Comparison of ENCODE assay signal across 8 mouse cellular contexts in the genomic region with DNA sequence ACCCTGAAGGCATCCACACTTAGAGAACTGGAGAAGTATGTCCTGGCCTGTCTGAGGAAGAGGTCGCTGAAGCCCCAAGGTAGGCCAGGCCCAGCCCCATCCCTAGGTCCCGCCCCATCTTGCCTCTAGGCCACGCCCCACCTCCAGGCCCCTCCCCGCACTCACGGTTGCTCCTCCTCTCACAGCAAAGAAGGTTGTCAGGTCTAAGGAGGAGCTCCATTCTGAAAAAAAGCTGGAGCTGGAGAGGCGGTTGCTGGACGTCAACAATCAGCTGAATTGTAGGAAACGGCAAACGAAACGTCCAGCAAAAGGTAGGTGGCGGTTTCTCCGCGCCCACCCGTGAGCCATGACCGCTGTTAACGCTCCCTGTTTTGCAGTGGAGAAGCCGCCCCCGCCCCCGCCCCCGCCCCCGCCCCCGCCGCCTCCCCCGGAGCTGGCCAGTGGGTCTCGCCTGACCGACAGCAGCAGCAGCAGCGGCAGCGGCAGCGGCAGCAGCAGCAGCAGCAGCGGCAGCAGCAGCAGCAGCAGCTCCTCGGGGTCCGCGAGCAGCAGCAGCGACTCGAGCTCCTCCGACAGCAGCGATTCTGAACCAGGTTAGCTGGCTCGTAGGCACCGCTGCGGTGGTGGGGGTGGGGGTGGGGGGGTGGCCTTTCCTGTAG. TPM values are rescaled to one million over a fixed set of nuclear protein-coding genes. Genes with fewer than 3 reads are reported as not detected.
DNase-seq lines count a peak whose midpoint lies in the region; ATAC-seq lines count a peak whose summit lies in the region.

No protein-coding gene starts in this region.

- no peaks in the 10 kb centered on the region for H3K9me3 ChIP-seq in heart, embryonic 13.5 days
- no peaks in the 10 kb centered on the region for H3K9me3 ChIP-seq in liver, embryonic 12.5 days (replicated peaks)
- no peaks in the 10 kb centered on the region for H3K9me3 ChIP-seq in stomach, embryonic 15.5 days

- DNase-seq in CD4-positive, CD25-positive, alpha-beta regulatory T cell, adult 2 months (ENCODE audit: low read depth, low spot score) = peak; percentile 94
- peak; percentile 19 for DNase-seq in fat pad, adult 2 months (ENCODE audit: extremely low read depth, low read depth, low spot score)
- peak; percentile 94 for DNase-seq in kidney, postnatal 10 days
- peak; percentile 88 to 89 for DNase-seq in natural killer cell, adult 2 months (ENCODE audit: low spot score in 2 of 2)

- peak overlapping the region; percentile 75 for H3K4me2 ChIP-seq in heart, embryonic 13.5 days
- peak overlapping the region; percentile 91 for H3K4me2 ChIP-seq in liver, embryonic 12.5 days
- H3K4me2 ChIP-seq in stomach, embryonic 15.5 days = peak overlapping the region; percentile 57

- 0 out of 2 replicates have a peak, but pooled peaks cover 3% of the 10 kb centered on the region for H3K36me3 ChIP-seq in heart, embryonic 13.5 days
- H3K36me3 ChIP-seq in liver, embryonic 12.5 days = no peaks in the 10 kb centered on the region
- H3K36me3 ChIP-seq in stomach, embryonic 15.5 days = no peaks in the 10 kb centered on the region

- under 1% methylated on average over 40 of the region's 40 CpGs for WGBS in heart, embryonic 13.5 days
- WGBS in liver, embryonic 12.5 days (ENCODE audit: insufficient replicate concordance) = 0% methylated on average over 26 of the region's 40 CpGs
- 0% methylated on average over 38 of the region's 40 CpGs for WGBS in stomach, embryonic 15.5 days

- peak overlapping the region; percentile 67 for H3K4me3 ChIP-seq in brown adipose tissue, adult 24 weeks (ENCODE audit: insufficient read depth, low read depth, low read length)
- peak overlapping the region; percentile 66 for H3K4me3 ChIP-seq in heart, embryonic 13.5 days
- H3K4me3 ChIP-seq in liver, embryonic 12.5 days = peak overlapping the region; percentile 74
- peak overlapping the region; percentile 58 for H3K4me3 ChIP-seq in stomach, embryonic 15.5 days (replicated peaks)

- H3K27ac ChIP-seq in brown adipose tissue, adult 24 weeks (replicated peaks; ENCODE audit: low read depth, low read length) = 0 out of 2 replicates have a peak overlapping the region, but pooled peaks have one; percentile 13
- H3K27ac ChIP-seq in heart, embryonic 13.5 days (replicated peaks) = peak overlapping the region; percentile 75
- peak overlapping the region; percentile 31 for H3K27ac ChIP-seq in liver, embryonic 12.5 days
- H3K27ac ChIP-seq in stomach, embryonic 15.5 days = peak overlapping the region; percentile 78

- H3K9ac ChIP-seq in heart, embryonic 13.5 days = peak overlapping the region; percentile 84
- H3K9ac ChIP-seq in liver, embryonic 12.5 days = peak overlapping the region; percentile 74
- H3K9ac ChIP-seq in stomach, embryonic 15.5 days = peak overlapping the region; percentile 22

- peak; percentile 97 for ATAC-seq in heart, embryonic 13.5 days (ENCODE audit: extremely low read depth, insufficient number of reproducible peaks, low FRiP score, low TSS enrichment)
- ATAC-seq in liver, embryonic 12.5 days = peak; percentile 99
- ATAC-seq in stomach, embryonic 15.5 days (ENCODE audit: insufficient read depth, low FRiP score, low read depth) = peak; percentile 97

- no peaks in the 10 kb centered on the region for H3K27me3 ChIP-seq in heart, embryonic 13.5 days (replicated peaks)
- no peaks in the 10 kb centered on the region for H3K27me3 ChIP-seq in liver, embryonic 12.5 days (replicated peaks)
- no peaks in the 10 kb centered on the region for H3K27me3 ChIP-seq in stomach, embryonic 15.5 days (replicated peaks)

- H3K4me1 ChIP-seq in brown adipose tissue, adult 24 weeks (ENCODE audit: control insufficient read depth, insufficient read depth, insufficient read length, low read length) = peaks cover 2% of the 10 kb centered on the region; the same call in 1 of the 2 replicates
- peaks cover 10% of the 10 kb centered on the region; the same call in 1 of the 2 replicates for H3K4me1 ChIP-seq in heart, embryonic 13.5 days
- H3K4me1 ChIP-seq in liver, embryonic 12.5 days = no peaks in the 10 kb centered on the region
- H3K4me1 ChIP-seq in stomach, embryonic 15.5 days = no peaks in the 10 kb centered on the region

RNA-seq across cellular contexts. Expression of gene Brdt, which starts 28.6 kb away (rescaled TPM):
- polyA plus RNA-seq in brown adipose tissue, adult 24 weeks (2012; ENCODE audit: insufficient read depth, insufficient read length, missing spikeins) = 2.4 and 3.6 TPM in 2 replicates
- 0.59 and 0.64 TPM in 2 replicates for polyA plus RNA-seq in heart, embryonic 13.5 days (2015; fragmentation: Nextera tagmentation; extraction: Ambion mirVana)
- 0.20 and 0.24 TPM in 2 replicates for polyA plus RNA-seq in liver, embryonic 12.5 days (2016; fragmentation: Nextera tagmentation; extraction: Ambion mirVana)
- polyA plus RNA-seq in stomach, embryonic 15.5 days (2015; fragmentation: Nextera tagmentation; extraction: Ambion mirVana) = 1.6 and 1.7 TPM in 2 replicates

RNA-seq across cellular contexts. Expression of gene Ephx4, which starts 43.0 kb away (rescaled TPM):
- polyA plus RNA-seq in brown adipose tissue, adult 24 weeks (2012; ENCODE audit: insufficient read depth, insufficient read length, missing spikeins) = not detected in 2 replicates
- polyA plus RNA-seq in heart, embryonic 13.5 days (2015; fragmentation: Nextera tagmentation; extraction: Ambion mirVana) = 0.41 and 0.68 TPM in 2 replicates
- 0.10 TPM in 1 of 2 replicates, not detected in the other for polyA plus RNA-seq in liver, embryonic 12.5 days (2016; fragmentation: Nextera tagmentation; extraction: Ambion mirVana)
- 1.0 and 1.6 TPM in 2 replicates for polyA plus RNA-seq in stomach, embryonic 15.5 days (2015; fragmentation: Nextera tagmentation; extraction: Ambion mirVana)

Comparison
In these comparisons a context has a peak if more than half of its experiments do, and no peak if none do; other contexts are left out.
1. Peak in every context shown above with its lines: DNase-seq, ATAC-seq, H3K4me3 ChIP-seq and H3K27ac ChIP-seq.
2. DNase-seq: peak in every context shown above with its lines; median percentile 94 in CD4-positive, CD25-positive, alpha-beta regulatory T cell, adult 2 months; 94 in kidney, postnatal 10 days; 88 in natural killer cell, adult 2 months; 19 in fat pad, adult 2 months.
3. H3K27ac ChIP-seq: peak in every context shown above with its lines; median percentile 78 in stomach, embryonic 15.5 days; 75 in heart, embryonic 13.5 days; 31 in liver, embryonic 12.5 days; 13 in brown adipose tissue, adult 24 weeks.
4. H3K9ac ChIP-seq: peak in every context shown above with its lines; median percentile 84 in heart, embryonic 13.5 days; 74 in liver, embryonic 12.5 days; 22 in stomach, embryonic 15.5 days.